Mouse (Mus musculus): Measurements from ENCODE around the gene Ocel1.

- no peak for TF ChIP-seq CTCF (IDR thresholded peaks at IDR 0.05; ENCODE audit: borderline replicate concordance, insufficient read depth, low read length)
- TF ChIP-seq POLR2A (IDR thresholded peaks at IDR 0.05; ENCODE audit: low read depth, low read length): no peak
Observed at GRCm38 (mm10) chr8:71408231-71408630, 37.1 kb downstream of the Ocel1 start.
